Mouse (Mus musculus) liver, adult (tissue): ENCODE measurements around the gene Inka1.

ENCODE experiments used
- GATA4 ChIP-seq: IDR thresholded peaks from 2 replicates; pipeline ENCODE4 v1.6.1; 2014; ENCODE audit warnings: mild to moderate bottlenecking, low read length; ENCODE audit not compliant: insufficient replicate concordance

Gene Inka1

GRCm38 (mm10) chr9:107985131-107986119 lies at the start of gene Inka1:
Inka1 (minus strand) TSS chr9:107985879.
- TF ChIP-seq GATA4, result no peak

DNA sequence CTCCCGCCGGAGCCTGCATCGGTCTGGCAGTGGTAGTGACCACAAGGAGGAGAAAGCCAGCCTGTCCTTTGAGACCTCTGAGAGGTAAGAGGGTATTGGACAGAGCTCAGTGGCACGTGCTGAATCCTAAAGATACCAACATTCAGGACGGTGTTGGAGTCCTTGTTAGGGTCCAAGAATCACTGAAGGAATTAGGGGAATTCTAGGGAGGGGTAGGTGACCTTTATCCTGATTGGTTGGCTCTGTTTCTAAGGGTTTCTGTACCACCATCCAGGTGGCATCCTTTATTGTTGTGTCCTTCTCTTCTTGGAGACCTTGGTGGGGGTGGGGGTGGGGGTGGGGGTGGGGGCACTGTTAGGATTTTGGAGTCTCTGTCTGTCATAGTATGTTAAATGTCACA lies 46.4 kb upstream of the Inka1 start:
- TF ChIP-seq GATA4, result no peak

DNA sequence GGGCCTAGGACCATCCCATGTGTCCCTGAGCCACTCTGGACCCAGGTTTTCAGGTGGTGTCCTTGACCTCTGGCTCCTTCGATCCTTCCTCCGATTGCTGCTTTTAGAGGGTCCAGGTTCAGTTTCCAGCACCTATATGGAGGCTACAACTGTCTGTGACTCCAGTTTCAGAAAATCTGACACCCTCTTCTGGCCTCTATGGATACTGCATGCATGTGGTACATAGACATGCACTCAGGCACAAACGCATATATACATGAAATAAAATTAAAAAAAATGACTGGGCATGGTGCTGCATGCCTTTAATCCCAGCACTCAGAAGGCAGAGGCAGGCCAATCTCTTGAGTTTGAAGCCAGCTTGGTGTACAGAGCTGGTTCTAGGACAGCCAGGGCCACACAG lies 42.2 kb upstream of the Inka1 start:
- no peak for TF ChIP-seq GATA4

- no peak for TF ChIP-seq GATA4
Observed at GRCm38 (mm10) chr9:108026584-108026983, 40.9 kb upstream of the Inka1 start.

GRCm38 (mm10) chr9:108023216-108023615 lies 37.5 kb upstream of the Inka1 start:
- TF ChIP-seq GATA4, result no peak

- TF ChIP-seq GATA4, result no peak
Observed at GRCm38 (mm10) chr9:108020741-108021140, 35.1 kb upstream of the Inka1 start.

- no peak for TF ChIP-seq GATA4
Observed at GRCm38 (mm10) chr9:108017127-108017526, 31.4 kb upstream of the Inka1 start.

DNA sequence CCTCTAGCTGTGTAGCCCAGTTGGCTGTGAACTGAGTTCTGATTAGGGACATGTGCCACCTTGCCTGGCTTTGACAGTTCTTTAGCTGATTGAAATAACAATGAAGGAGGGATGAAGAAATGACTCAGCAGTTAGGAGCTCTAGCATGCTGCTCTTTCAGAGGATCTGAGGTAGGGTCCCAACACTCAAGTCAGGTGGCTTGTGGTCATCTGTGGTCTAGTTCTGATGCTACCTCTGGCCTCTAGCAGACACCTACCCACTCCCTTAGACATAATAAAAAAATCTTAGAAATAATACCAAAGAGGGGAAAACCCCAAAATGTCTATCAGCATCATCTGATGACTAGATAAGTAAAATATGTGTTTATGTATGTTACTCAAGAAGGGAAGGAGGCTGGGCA lies 24.7 kb upstream of the Inka1 start:
- TF ChIP-seq GATA4, result no peak

GRCm38 (mm10) chr9:108008041-108008440 lies 22.4 kb upstream of the Inka1 start:
- no peak for TF ChIP-seq GATA4

GRCm38 (mm10) chr9:108003531-108003890 lies 17.8 kb upstream of the Inka1 start:
- TF ChIP-seq GATA4, result no peak

- no peak for TF ChIP-seq GATA4
Observed at GRCm38 (mm10) chr9:108002778-108003530, 17.3 kb upstream of the Inka1 start.

GRCm38 (mm10) chr9:108001922-108002770 lies 16.5 kb upstream of the Inka1 start, which contains the start of gene Ip6k1:
Ip6k1 (plus strand) TSS chr9:108002501.
- no peak for TF ChIP-seq GATA4

DNA sequence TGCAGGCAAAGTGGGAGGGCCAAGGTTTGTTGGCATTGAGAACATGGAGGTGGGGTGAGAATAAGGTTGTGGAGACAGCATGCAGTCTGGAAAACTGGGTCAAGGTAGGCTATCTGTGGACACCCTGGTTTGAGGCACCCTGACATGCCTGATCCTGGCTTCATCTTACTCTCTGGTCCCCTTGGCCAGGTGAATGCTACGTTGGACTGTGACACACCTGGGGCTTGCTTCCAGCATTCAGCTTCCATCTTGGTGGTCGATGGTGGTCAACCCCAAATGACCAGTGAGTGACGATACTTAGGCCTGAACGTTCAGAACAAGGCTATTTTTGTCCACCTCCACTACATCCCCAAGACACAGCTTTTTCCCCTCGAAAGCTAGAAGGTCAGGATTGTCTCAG lies 10.4 kb upstream of the Inka1 start, which contains the start of gene Gm20662:
Gm20662 (plus strand) TSS at position 301 of the 400 bp plus-strand sequence.
- no peak for TF ChIP-seq GATA4

GRCm38 (mm10) chr9:107995513-107995912 lies 9.8 kb upstream of the Inka1 start:
- no peak for TF ChIP-seq GATA4

DNA sequence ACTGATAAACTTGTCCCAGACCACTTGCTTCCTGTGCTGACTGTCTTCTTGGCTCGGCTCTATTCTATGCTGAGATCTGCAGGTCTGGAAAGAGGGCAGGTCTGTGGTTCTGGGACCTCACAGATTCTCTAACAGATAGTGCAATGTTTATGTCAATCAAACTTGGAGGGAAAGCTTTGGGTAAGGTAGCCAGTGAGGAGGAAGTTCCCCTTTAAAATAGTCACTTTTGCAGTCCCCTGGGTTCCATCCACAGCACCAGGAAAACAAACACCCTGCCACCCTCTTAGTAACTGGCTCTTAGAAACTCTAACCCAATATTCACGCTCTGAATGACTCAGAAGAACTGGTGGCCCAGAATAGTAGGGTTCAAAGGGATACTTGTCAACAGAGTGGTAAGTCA lies 8.8 kb upstream of the Inka1 start:
- TF ChIP-seq GATA4, result no peak
